Mouse (Mus musculus) c-Kit-negative CD71-positive TER-119-positive erythroid progenitor cells, embryonic 14.5 days (primary cell): Measurements from ENCODE around the gene C1qtnf6.
A peak's percentile ranks its signal among the peaks of the same experiment; 100 is the strongest.

ENCODE experiments used
- DNase-seq: peaks from one replicate; pipeline ENCODE4 v3.0.0-alpha.2; 2013; ENCODE audit warnings: low read depth, low spot score

Gene C1qtnf6

GRCm38 (mm10) chr15:78480111-78480510 lies 51.1 kb downstream of the C1qtnf6 start:
- DNase-seq = peak; percentile 1

GRCm38 (mm10) chr15:78479470-78479869 lies 51.7 kb downstream of the C1qtnf6 start:
- no peak for DNase-seq

- DNase-seq = no peak
Measured at GRCm38 (mm10) chr15:78478073-78478472, 53.1 kb downstream of the C1qtnf6 start.

GRCm38 (mm10) chr15:78476878-78477277 lies 54.3 kb downstream of the C1qtnf6 start:
- no peak for DNase-seq

- DNase-seq = no peak
Measured at GRCm38 (mm10) chr15:78475604-78476031, 55.6 kb downstream of the C1qtnf6 start.

GRCm38 (mm10) chr15:78473442-78473841 lies 57.8 kb downstream of the C1qtnf6 start:
- no peak for DNase-seq
